Mouse (Mus musculus) left cerebral cortex, postnatal 36 days (tissue): ENCODE results near the gene Pnisr. TPM values are rescaled to one million over a fixed set of nuclear protein-coding genes. Genes with fewer than 3 reads are reported as not detected.

Experiments
- total RNA-seq, 2 experiments: library from RNA; stranded (reverse); gene quantifications; 2 replicates each; pipeline ENCODE4 v1.2.3; 2021

The Pnisr gene
- total RNA-seq, 2 experiments from 2014 or later = 123 to 247 TPM

Other genes with a start within 250 kb of the Pnisr start
- gene Prdm13, start 161.6 kb upstream of the Pnisr start, total RNA-seq = not detected
- 10 to 100 TPM; 28.8 to 38.9 TPM for gene Ccnc, start 119.9 kb upstream of the Pnisr start, total RNA-seq
- gene Usp45, start 80.4 kb upstream of the Pnisr start, total RNA-seq = 10 to 100 TPM; 49.4 to 54.4 TPM
- gene Tstd3, start 80.4 kb upstream of the Pnisr start, total RNA-seq = 10 to 100 TPM; 21.1 to 23.1 TPM
- gene Coq3, start 32.1 kb downstream of the Pnisr start, total RNA-seq = 10 to 100 TPM; 11.3 to 14.0 TPM
- 10 to 100 TPM; 72.7 to 75.4 TPM for gene Faxc, start 83.7 kb downstream of the Pnisr start, total RNA-seq